Mouse (Mus musculus): ENCODE data around the gene Slc27a1. TPM values are rescaled to one million over a fixed set of nuclear protein-coding genes. Genes with fewer than 3 reads are reported as not detected.

Gene Slc27a1
- polyA plus RNA-seq, 1 experiment, result 13.7 TPM

- Histone ChIP-seq H3K4me3 (ENCODE audit: insufficient read depth, low read length) (peak overlapping the region; percentile 22), H3K27ac (ENCODE audit: insufficient read depth, low read length) (peak overlapping the region; percentile 15), H3K4me1 (ENCODE audit: control insufficient read depth, insufficient read depth, low read length) (0 out of 2 replicates have a peak, but pooled peaks cover 2% of the 10 kb centered on the region)
- no peak for TF ChIP-seq CTCF (IDR thresholded peaks at IDR 0.05; ENCODE audit: borderline replicate concordance, insufficient read depth, low read length)
- TF ChIP-seq POLR2A (IDR thresholded peaks at IDR 0.05; ENCODE audit: low read depth, low read length), result no peak
Observed at GRCm38 (mm10) chr8:71628396-71629095, 59.9 kb downstream of the Slc27a1 start.

DNA sequence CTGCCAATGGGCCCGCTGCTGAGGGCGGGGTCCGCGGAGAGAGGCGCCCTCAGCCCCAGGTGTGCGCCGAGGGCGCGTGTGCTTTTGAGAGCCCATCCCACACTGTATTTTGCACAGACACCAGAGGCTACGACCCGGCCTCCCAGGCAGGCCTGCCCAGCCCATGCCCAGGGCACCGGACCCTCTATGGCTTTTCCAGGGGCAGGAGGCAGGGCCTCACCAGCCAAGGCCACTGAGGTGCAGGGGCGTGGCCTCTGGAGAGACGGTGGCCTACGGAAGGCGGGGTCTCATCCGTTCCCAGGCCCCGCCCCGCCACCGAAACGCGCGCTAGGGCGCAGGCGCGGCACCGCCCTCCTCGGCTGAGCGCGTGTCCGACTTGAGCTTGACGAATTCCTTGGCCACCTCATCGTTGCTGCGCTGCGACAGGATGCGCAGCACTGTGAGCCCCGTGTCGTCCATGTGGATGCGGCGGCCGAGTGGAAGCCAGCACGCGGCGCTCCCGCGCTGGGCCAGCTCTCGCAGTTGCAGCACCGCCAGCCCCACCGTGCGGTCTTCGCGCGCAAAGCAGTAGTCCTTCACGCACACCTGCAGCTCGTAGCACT lies 60.5 kb downstream of the Slc27a1 start:
- TF ChIP-seq POLR2A (IDR thresholded peaks at IDR 0.05; ENCODE audit: low read depth, low read length), result peak; percentile 80
- TF ChIP-seq CTCF (IDR thresholded peaks at IDR 0.05; ENCODE audit: borderline replicate concordance, insufficient read depth, low read length), result 0 out of 2 replicates have a peak, but pooled peaks have one; percentile 37
- Histone ChIP-seq H3K4me1 (ENCODE audit: control insufficient read depth, insufficient read depth, low read length) (0 out of 2 replicates have a peak, but pooled peaks cover 2% of the 10 kb centered on the region), H3K4me3 (ENCODE audit: insufficient read depth, low read length) (peak overlapping the region; percentile 26), H3K27ac (ENCODE audit: insufficient read depth, low read length) (no peak overlapping the region; the same call in 1 of the 2 replicates)

DNA sequence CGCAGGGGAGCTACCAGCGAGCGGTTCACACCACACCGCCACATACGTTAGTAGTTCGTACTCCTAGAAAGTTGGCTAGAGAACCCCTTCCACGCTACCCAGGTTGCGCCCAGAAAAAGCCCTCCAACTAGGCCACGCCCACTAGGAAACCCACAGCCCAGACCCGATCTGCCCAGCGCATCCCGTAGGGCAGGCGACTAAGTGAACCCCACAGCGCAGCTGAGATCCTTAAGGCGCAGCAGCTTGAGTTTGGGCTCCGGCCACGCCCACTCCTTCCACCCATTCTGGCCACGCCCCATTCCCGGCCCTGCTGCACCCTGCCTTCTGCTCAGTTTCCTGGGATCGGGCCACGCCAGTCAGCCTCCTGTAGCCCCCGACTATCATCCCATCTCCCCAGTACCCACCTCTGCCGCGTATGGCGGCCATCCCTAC lies 61.1 kb downstream of the Slc27a1 start:
- Histone ChIP-seq H3K27ac (ENCODE audit: insufficient read depth, low read length) (no peak overlapping the region), H3K4me3 (ENCODE audit: insufficient read depth, low read length) (peak overlapping the region; percentile 26), H3K4me1 (ENCODE audit: control insufficient read depth, insufficient read depth, low read length) (0 out of 2 replicates have a peak, but pooled peaks cover 2% of the 10 kb centered on the region)
- no peak for TF ChIP-seq CTCF (IDR thresholded peaks at IDR 0.05; ENCODE audit: borderline replicate concordance, insufficient read depth, low read length)
- no peak for TF ChIP-seq POLR2A (IDR thresholded peaks at IDR 0.05; ENCODE audit: low read depth, low read length)

- H3K4me3 ChIP-seq (ENCODE audit: insufficient read depth, low read length), result no peak overlapping the region
- 0 out of 2 replicates have a peak, but pooled peaks cover 2% of the 10 kb centered on the region for H3K4me1 ChIP-seq (ENCODE audit: control insufficient read depth, insufficient read depth, low read length)
- TF ChIP-seq CTCF (IDR thresholded peaks at IDR 0.05; ENCODE audit: borderline replicate concordance, insufficient read depth, low read length), result no peak
Observed at GRCm38 (mm10) chr8:71630761-71631160, 62.1 kb downstream of the Slc27a1 start.

DNA sequence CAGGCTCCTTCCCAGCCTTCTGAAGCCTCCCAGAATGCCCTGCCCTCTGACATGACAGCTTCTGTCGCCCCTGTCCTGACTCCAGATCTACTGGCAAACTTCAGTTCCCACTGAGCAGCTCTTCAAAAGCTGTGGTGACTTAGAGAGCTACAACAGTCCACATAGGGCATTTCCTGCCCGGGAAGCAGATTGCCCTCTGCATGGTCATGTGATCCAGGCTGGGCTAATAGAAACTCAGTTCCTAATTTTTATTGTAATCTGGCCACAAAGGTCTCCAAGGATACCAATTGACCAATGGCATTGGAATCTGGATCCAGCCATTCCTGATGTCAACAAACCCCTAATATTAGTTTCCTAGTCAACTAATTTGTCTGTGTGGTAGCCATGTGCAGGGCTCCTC lies 63.2 kb downstream of the Slc27a1 start:
- Histone ChIP-seq H3K27ac (ENCODE audit: insufficient read depth, low read length) (no peak overlapping the region), H3K4me3 (ENCODE audit: insufficient read depth, low read length) (no peak overlapping the region), H3K4me1 (ENCODE audit: control insufficient read depth, insufficient read depth, low read length) (peaks cover 2% of the 10 kb centered on the region)
- TF ChIP-seq POLR2A (IDR thresholded peaks at IDR 0.05; ENCODE audit: low read depth, low read length) (no peak), CTCF (IDR thresholded peaks at IDR 0.05; ENCODE audit: borderline replicate concordance, insufficient read depth, low read length) (no peak)

More at GRCm38 (mm10) chr8:71630761-71631160, 62.1 kb downstream of the Slc27a1 start:
- H3K27ac ChIP-seq (ENCODE audit: insufficient read depth, low read length), result no peak overlapping the region

- Histone ChIP-seq H3K27ac (ENCODE audit: insufficient read depth, low read length) (no peak overlapping the region), H3K4me3 (ENCODE audit: insufficient read depth, low read length) (no peak overlapping the region), H3K4me1 (ENCODE audit: control insufficient read depth, insufficient read depth, low read length) (peaks cover 4% of the 10 kb centered on the region)
- TF ChIP-seq CTCF (IDR thresholded peaks at IDR 0.05; ENCODE audit: borderline replicate concordance, insufficient read depth, low read length) (no peak), POLR2A (IDR thresholded peaks at IDR 0.05; ENCODE audit: low read depth, low read length) (no peak)
Observed at GRCm38 (mm10) chr8:71633164-71633563, 64.5 kb downstream of the Slc27a1 start.

DNA sequence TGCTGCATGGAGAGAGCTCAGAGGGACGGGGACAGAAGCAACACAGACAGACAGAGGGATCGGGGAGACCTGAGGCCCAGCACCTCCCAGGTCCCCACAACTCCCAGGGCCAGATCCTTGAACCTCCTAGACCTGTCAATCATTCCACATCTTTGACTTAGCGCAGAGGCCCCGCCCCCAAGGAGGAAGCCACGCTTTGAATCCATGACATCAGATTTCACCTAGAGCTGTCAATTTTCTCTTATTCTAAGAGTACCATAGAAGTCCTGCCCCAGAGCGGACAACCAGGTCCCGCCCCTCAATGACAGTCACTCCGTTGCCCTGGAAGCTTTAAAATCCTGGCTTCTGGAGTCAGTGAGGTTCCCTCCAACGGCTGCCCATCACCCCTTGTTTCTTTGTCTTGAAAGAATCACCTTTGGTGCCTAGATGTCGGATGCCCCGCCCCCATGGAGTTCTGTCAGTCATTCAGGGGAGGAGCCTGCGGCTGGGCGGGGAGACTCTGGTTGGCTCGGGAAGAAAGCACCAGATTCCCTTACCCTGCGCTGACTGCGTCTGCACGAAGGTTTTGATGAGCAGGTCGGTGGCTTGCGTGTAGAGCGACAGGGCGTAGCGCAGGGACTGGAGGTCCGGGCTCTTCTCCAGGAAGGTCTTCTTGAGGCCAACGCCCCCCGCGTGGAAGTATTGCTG lies 65.4 kb downstream of the Slc27a1 start:
- peaks cover 4% of the 10 kb centered on the region for H3K4me1 ChIP-seq (ENCODE audit: control insufficient read depth, insufficient read depth, low read length)
- H3K4me3 ChIP-seq (ENCODE audit: insufficient read depth, low read length), result no peak overlapping the region
- no peak for TF ChIP-seq POLR2A (IDR thresholded peaks at IDR 0.05; ENCODE audit: low read depth, low read length)
- TF ChIP-seq CTCF (IDR thresholded peaks at IDR 0.05; ENCODE audit: borderline replicate concordance, insufficient read depth, low read length), result no peak
- no peak overlapping the region for H3K27ac ChIP-seq (ENCODE audit: insufficient read depth, low read length)

Other genes starting within 250 kb of the Slc27a1 start
- 94.8 and 97.6 TPM in 2 replicates for gene Use1, start 202.0 kb upstream of the Slc27a1 start, polyA plus RNA-seq (2011; ENCODE audit: insufficient read length, low read depth, missing spikeins)
- gene Ocel1, start 197.6 kb upstream of the Slc27a1 start, polyA plus RNA-seq (2011; ENCODE audit: insufficient read length, low read depth, missing spikeins), result 2.3 and 3.2 TPM in 2 replicates
- 40.8 and 48.9 TPM in 2 replicates for gene Nr2f6, start 186.9 kb upstream of the Slc27a1 start, polyA plus RNA-seq (2011; ENCODE audit: insufficient read length, low read depth, missing spikeins)
- gene Ushbp1, start 173.1 kb upstream of the Slc27a1 start, polyA plus RNA-seq (2011; ENCODE audit: insufficient read length, low read depth, missing spikeins), result not detected in 2 replicates
- 84.5 and 91.6 TPM in 2 replicates for gene Babam1, start 172.0 kb upstream of the Slc27a1 start, polyA plus RNA-seq (2011; ENCODE audit: insufficient read length, low read depth, missing spikeins)
- gene Ankle1, start 162.9 kb upstream of the Slc27a1 start, polyA plus RNA-seq (2011; ENCODE audit: insufficient read length, low read depth, missing spikeins), result 3.9 and 5.7 TPM in 2 replicates
- 19.4 and 20.9 TPM in 2 replicates for gene Abhd8, start 105.2 kb upstream of the Slc27a1 start, polyA plus RNA-seq (2011; ENCODE audit: insufficient read length, low read depth, missing spikeins)
- gene Mrpl34, start 103.9 kb upstream of the Slc27a1 start, polyA plus RNA-seq (2011; ENCODE audit: insufficient read length, low read depth, missing spikeins), result 36.9 and 50.5 TPM in 2 replicates
- gene Dda1, start 99.7 kb upstream of the Slc27a1 start, polyA plus RNA-seq (2011; ENCODE audit: insufficient read length, low read depth, missing spikeins), result 63.1 and 70.4 TPM in 2 replicates
- gene Ano8, start 82.9 kb upstream of the Slc27a1 start, polyA plus RNA-seq (2011; ENCODE audit: insufficient read length, low read depth, missing spikeins), result 15.4 and 15.6 TPM in 2 replicates
- gene Gtpbp3, start 80.8 kb upstream of the Slc27a1 start, polyA plus RNA-seq (2011; ENCODE audit: insufficient read length, low read depth, missing spikeins), result 10.5 and 12.5 TPM in 2 replicates
- gene Plvap, start 57.1 kb upstream of the Slc27a1 start, polyA plus RNA-seq (2011; ENCODE audit: insufficient read length, low read depth, missing spikeins), result 0.33 and 0.44 TPM in 2 replicates
- gene Ccdc194, start 43.2 kb upstream of the Slc27a1 start, polyA plus RNA-seq (2011; ENCODE audit: insufficient read length, low read depth, missing spikeins), result not detected in 2 replicates
- gene Bst2, start 31.4 kb upstream of the Slc27a1 start, polyA plus RNA-seq (2011; ENCODE audit: insufficient read length, low read depth, missing spikeins), result 102 and 107 TPM in 2 replicates
- 38.3 and 39.4 TPM in 2 replicates for gene Mvb12a, start 26.0 kb upstream of the Slc27a1 start, polyA plus RNA-seq (2011; ENCODE audit: insufficient read length, low read depth, missing spikeins)
- 0.32 TPM in 1 of 2 replicates, not detected in the other for gene Tmem221, start 10.0 kb upstream of the Slc27a1 start, polyA plus RNA-seq (2011; ENCODE audit: insufficient read length, low read depth, missing spikeins)
- gene Nxnl1, start 2.3 kb upstream of the Slc27a1 start, polyA plus RNA-seq (2011; ENCODE audit: insufficient read length, low read depth, missing spikeins), result not detected in 2 replicates
- 86.0 and 99.4 TPM in 2 replicates for gene Pgls, start 23.3 kb downstream of the Slc27a1 start, polyA plus RNA-seq (2011; ENCODE audit: insufficient read length, low read depth, missing spikeins)
- gene Fam129c, start 28.8 kb downstream of the Slc27a1 start, polyA plus RNA-seq (2011; ENCODE audit: insufficient read length, low read depth, missing spikeins), result 1.8 and 3.0 TPM in 2 replicates
- gene Colgalt1, start 42.1 kb downstream of the Slc27a1 start, polyA plus RNA-seq (2011; ENCODE audit: insufficient read length, low read depth, missing spikeins), result 147 and 163 TPM in 2 replicates
- 1.9 and 2.6 TPM in 2 replicates for gene Unc13a, start 102.9 kb downstream of the Slc27a1 start, polyA plus RNA-seq (2011; ENCODE audit: insufficient read length, low read depth, missing spikeins)
- 5.0 and 6.1 TPM in 2 replicates for gene Jak3, start 107.4 kb downstream of the Slc27a1 start, polyA plus RNA-seq (2011; ENCODE audit: insufficient read length, low read depth, missing spikeins)
- 1.4 TPM in 1 of 2 replicates, not detected in the other for gene Insl3, start 120.3 kb downstream of the Slc27a1 start, polyA plus RNA-seq (2011; ENCODE audit: insufficient read length, low read depth, missing spikeins)
- 0.67 and 1.1 TPM in 2 replicates for gene B3gnt3, start 132.9 kb downstream of the Slc27a1 start, polyA plus RNA-seq (2011; ENCODE audit: insufficient read length, low read depth, missing spikeins)
- gene Fcho1, start 156.8 kb downstream of the Slc27a1 start, polyA plus RNA-seq (2011; ENCODE audit: insufficient read length, low read depth, missing spikeins), result not detected in 2 replicates